ENCODE assay signal across 24 mouse cellular contexts in genomic region chr2:48768219-48768618, GRCm38 (mm10).
"Had no signal": no experiment of that assay in that cellular context is flagged by ENCODE, and none has a peak within 500 bp of the region (broad histone marks: within the 10 kb centered on the region; RNA-seq: fewer than 3 reads in every experiment).

No protein-coding gene starts in this region.

- H3K4me2 ChIP-seq: embryonic facial prominence, embryonic 12.5 days; embryonic facial prominence, embryonic 13.5 days; embryonic facial prominence, embryonic 15.5 days; forebrain, embryonic 12.5 days; forebrain, embryonic 13.5 days; forebrain, embryonic 15.5 days had no signal

- H3K4me3 ChIP-seq: embryonic facial prominence, embryonic 10.5 days; embryonic facial prominence, embryonic 12.5 days; embryonic facial prominence, embryonic 13.5 days; embryonic facial prominence, embryonic 15.5 days; erythroblast, embryonic 14.5 days; forebrain, embryonic 10.5 days; forebrain, embryonic 12.5 days; forebrain, embryonic 13.5 days; forebrain, embryonic 15.5 days; gastrocnemius, adult 2 months; heart, adult 2 months had no signal

- H3K27me3 ChIP-seq: embryonic facial prominence, embryonic 12.5 days; embryonic facial prominence, embryonic 13.5 days; embryonic facial prominence, embryonic 15.5 days; forebrain, embryonic 12.5 days; forebrain, embryonic 13.5 days; forebrain, embryonic 15.5 days had no signal

- H3K9me3 ChIP-seq: embryonic facial prominence, embryonic 10.5 days; embryonic facial prominence, embryonic 12.5 days; embryonic facial prominence, embryonic 13.5 days; embryonic facial prominence, embryonic 15.5 days; forebrain, embryonic 10.5 days; forebrain, embryonic 12.5 days; forebrain, embryonic 13.5 days; forebrain, embryonic 15.5 days had no signal

- H3K9ac ChIP-seq: embryonic facial prominence, embryonic 12.5 days; embryonic facial prominence, embryonic 13.5 days; embryonic facial prominence, embryonic 15.5 days; forebrain, embryonic 12.5 days; forebrain, embryonic 13.5 days; forebrain, embryonic 15.5 days; forebrain, postnatal 0 days had no signal

- H3K36me3 ChIP-seq: embryonic facial prominence, embryonic 10.5 days; embryonic facial prominence, embryonic 12.5 days; embryonic facial prominence, embryonic 13.5 days; embryonic facial prominence, embryonic 15.5 days; forebrain, embryonic 10.5 days; forebrain, embryonic 12.5 days; forebrain, embryonic 15.5 days had no signal

- H3K27ac ChIP-seq: embryonic facial prominence, embryonic 10.5 days; embryonic facial prominence, embryonic 12.5 days; embryonic facial prominence, embryonic 13.5 days; embryonic facial prominence, embryonic 15.5 days; forebrain, embryonic 10.5 days; forebrain, embryonic 12.5 days; forebrain, embryonic 13.5 days; forebrain, embryonic 15.5 days; gastrocnemius, adult 2 months; heart, adult 2 months had no signal

- DNase-seq: cerebellum, adult 8-10 months; cerebellum, adult 9-10 months; cerebellum, adult 9-11 months; cerebellum, postnatal 14 days; cerebellum, postnatal 25 days; cerebellum, postnatal 36 days; embryo, embryonic 11 days; gastrocnemius, adult 2 months; gastrocnemius, postnatal 10 days; gastrocnemius, postnatal 14 days; gastrocnemius, postnatal 25 days; gastrocnemius, postnatal 36 days; heart, adult 11 months; heart, adult 2 months had no signal

- H3K4me1 ChIP-seq: embryonic facial prominence, embryonic 10.5 days; embryonic facial prominence, embryonic 12.5 days; embryonic facial prominence, embryonic 13.5 days; embryonic facial prominence, embryonic 15.5 days; forebrain, embryonic 10.5 days; forebrain, embryonic 12.5 days; forebrain, embryonic 13.5 days; forebrain, embryonic 15.5 days had no signal
